Mouse (Mus musculus) spleen, adult 2 months (tissue): ENCODE results near the gene Noxo1. TPM values are rescaled to one million over a fixed set of nuclear protein-coding genes. Genes with fewer than 3 reads are reported as not detected.
"Not testable (repeated sequence)": the region's sequence is repeated elsewhere in the genome, so short reads cannot be mapped to it uniquely, and the experiment has no call there.

Source experiments
- DNase-seq, 2 experiments: peaks; one replicate each; pipeline versions ENCODE4 v3.0.0 to v3.0.0-alpha.2; 2012 to 2021; ENCODE audit warnings: low spot score in 2 of 2, low read depth in 1 of 2
- H3K27ac ChIP-seq: fragments of 200-500 bp; 2 replicates; pipeline ENCODE4 v1.5.1; 2012; ENCODE audit warnings: low read length, inconsistent platforms; ENCODE audit not compliant: insufficient read depth
- H3K27me3 ChIP-seq: fragments of 200-500 bp; 2 replicates; pipeline ENCODE4 v1.6.1; 2012; ENCODE audit warnings: mild to moderate bottlenecking, moderate library complexity, low read length, inconsistent platforms; ENCODE audit not compliant: control insufficient read depth, insufficient read depth
- H3K36me3 ChIP-seq: fragments of 200-500 bp; 2 replicates; pipeline ENCODE4 v1.6.1; 2012; ENCODE audit warnings: mild to moderate bottlenecking, low read length, inconsistent platforms; ENCODE audit not compliant: control insufficient read depth, insufficient read depth
- H3K4me1 ChIP-seq: fragments of 200-500 bp; 2 replicates; pipeline ENCODE4 v1.6.1; 2011; ENCODE audit warnings: inconsistent platforms; ENCODE audit not compliant: control insufficient read depth, insufficient read depth, insufficient read length
- H3K4me3 ChIP-seq: fragments of 200-500 bp; 2 replicates; pipeline ENCODE4 v1.5.1; 2011; ENCODE audit warnings: mild to moderate bottlenecking, inconsistent platforms; ENCODE audit not compliant: insufficient read depth, insufficient read length; ENCODE audit errors: extremely low read depth
- CTCF ChIP-seq: fragments of 200-500 bp; IDR thresholded peaks from 2 replicates; pipeline ENCODE4 v1.5.1; 2011; ENCODE audit warnings: mild to moderate bottlenecking, inconsistent platforms; ENCODE audit not compliant: insufficient read depth, insufficient read length, insufficient replicate concordance; ENCODE audit errors: extremely low read depth
- POLR2A ChIP-seq: fragments of 200-500 bp; IDR thresholded peaks from 2 replicates; pipeline ENCODE4 v1.6.1; 2011; ENCODE audit warnings: low read depth, low read length, inconsistent platforms
- WGBS: fragments of 180-500 bp; shearing (Covaris S2); methylation state at CpG from one replicate; pipeline ENCODE4 v1.1.7; 2018; 5-methylcytosine and 5-hydroxymethylcytosine counted together
- polyA plus RNA-seq: library from polyadenylated mRNA; depleted of rRNA; stranded (reverse); fragments of >200 nt; gene quantifications from 2 replicates; pipeline ENCODE4 v1.2.3, GENCODE M21; 2012

The Noxo1 gene
- polyA plus RNA-seq, 1 experiment = 6.8 TPM

- Histone ChIP-seq H3K4me1 (no peaks in the 10 kb centered on the region; the same call in 1 of the 2 replicates), H3K27me3 (no peaks in the 10 kb centered on the region), H3K4me3 (peak overlapping the region; percentile 84), H3K27ac (peak overlapping the region; percentile 55), H3K36me3 (peaks cover 7% of the 10 kb centered on the region; the same call in 1 of the 2 replicates)
- WGBS = 2% methylated on average over 24 of the region's 24 CpGs
- DNase-seq = no peak
- TF ChIP-seq POLR2A (no peak), CTCF (no peak)
Measured at GRCm38 (mm10) chr17:24707801-24708425, 11.9 kb downstream of the Noxo1 start.

- TF ChIP-seq POLR2A = no peak
- Histone ChIP-seq H3K36me3 (peaks cover 7% of the 10 kb centered on the region; the same call in 1 of the 2 replicates), H3K27ac (no peak overlapping the region), H3K4me3 (no peak overlapping the region), H3K4me1 (no peaks in the 10 kb centered on the region; the same call in 1 of the 2 replicates), H3K27me3 (no peaks in the 10 kb centered on the region)
- peak in 1 of 2 experiments; percentile 35 for DNase-seq
- WGBS = 22% methylated on average over 2 of the region's 2 CpGs
Measured at GRCm38 (mm10) chr17:24708646-24709045, 12.6 kb downstream of the Noxo1 start.

- Histone ChIP-seq H3K27ac (no peak overlapping the region), H3K4me3 (no peak overlapping the region), H3K27me3 (no peaks in the 10 kb centered on the region), H3K4me1 (no peaks in the 10 kb centered on the region), H3K36me3 (peaks cover 2% of the 10 kb centered on the region; the same call in 1 of the 2 replicates)
- TF ChIP-seq CTCF = no peak
- TF ChIP-seq POLR2A = no peak
- WGBS = 96% methylated on average over 6 of the region's 6 CpGs
- DNase-seq = no peak
Measured at GRCm38 (mm10) chr17:24715556-24715955, 19.5 kb downstream of the Noxo1 start.

- Histone ChIP-seq H3K27ac (no peak overlapping the region), H3K27me3 (no peaks in the 10 kb centered on the region), H3K4me1 (no peaks in the 10 kb centered on the region), H3K4me3 (no peak overlapping the region), H3K36me3 (peaks cover 5% of the 10 kb centered on the region; the same call in 1 of the 2 replicates)
- 98% methylated on average over 15 of the region's 15 CpGs for WGBS
- no peak for DNase-seq
- TF ChIP-seq CTCF (no peak), POLR2A (no peak)
Measured at GRCm38 (mm10) chr17:24716166-24716682, 20.2 kb downstream of the Noxo1 start.

DNA sequence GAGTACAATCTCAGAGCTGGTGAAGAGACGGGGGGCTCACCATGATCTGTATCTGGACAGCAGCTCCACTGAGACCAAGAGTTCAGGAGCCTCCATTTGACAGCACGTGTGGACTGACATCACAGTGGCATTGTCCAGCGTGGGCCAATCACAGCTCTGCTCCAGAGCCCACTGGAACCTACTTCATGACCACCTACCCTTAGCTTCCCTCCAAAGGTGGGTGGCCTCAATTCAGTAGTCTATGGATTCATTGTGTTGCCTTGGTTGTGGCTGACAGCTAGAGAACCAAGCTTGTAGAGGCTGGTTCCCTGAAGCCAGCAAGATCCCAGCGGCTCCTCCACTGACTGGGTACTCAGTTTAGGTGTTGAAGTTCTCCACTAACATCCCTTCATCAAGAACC, 21.9 kb downstream of the Noxo1 start, which contains the start of the genes Rnf151 and Rps2:
Gene Rnf151, minus strand, starts transcription at position 121 of the 400 bp plus-strand sequence.
Gene Rps2, plus strand, starts transcription at position 174 of the 400 bp plus-strand sequence.
- Histone ChIP-seq H3K27ac (no peak within 1 kb of the TSS), H3K4me3 (no peak within 1 kb of the TSS), H3K27me3 (no peaks in the 10 kb centered on the region), H3K4me1 (no peaks in the 10 kb centered on the region; the same call in 1 of the 2 replicates), H3K36me3 (peaks cover 14% of the 10 kb centered on the region)
- DNase-seq = no peak
- TF ChIP-seq POLR2A (no peak), CTCF (no peak)
- WGBS = 89% methylated on average over 4 of the region's 4 CpGs

GRCm38 (mm10) chr17:24718938-24719337, 22.9 kb downstream of the Noxo1 start:
- not testable (repeated sequence) for H3K27ac ChIP-seq, H3K27me3 ChIP-seq, DNase-seq, H3K4me1 ChIP-seq
- 68% methylated on average over 5 of the region's 5 CpGs for whole genome bisulfite sequencing
- Histone ChIP-seq H3K4me3 (peak overlapping the region; percentile 79; the same call in 1 of the 2 replicates), H3K36me3 (peaks cover 14% of the 10 kb centered on the region)

DNA sequence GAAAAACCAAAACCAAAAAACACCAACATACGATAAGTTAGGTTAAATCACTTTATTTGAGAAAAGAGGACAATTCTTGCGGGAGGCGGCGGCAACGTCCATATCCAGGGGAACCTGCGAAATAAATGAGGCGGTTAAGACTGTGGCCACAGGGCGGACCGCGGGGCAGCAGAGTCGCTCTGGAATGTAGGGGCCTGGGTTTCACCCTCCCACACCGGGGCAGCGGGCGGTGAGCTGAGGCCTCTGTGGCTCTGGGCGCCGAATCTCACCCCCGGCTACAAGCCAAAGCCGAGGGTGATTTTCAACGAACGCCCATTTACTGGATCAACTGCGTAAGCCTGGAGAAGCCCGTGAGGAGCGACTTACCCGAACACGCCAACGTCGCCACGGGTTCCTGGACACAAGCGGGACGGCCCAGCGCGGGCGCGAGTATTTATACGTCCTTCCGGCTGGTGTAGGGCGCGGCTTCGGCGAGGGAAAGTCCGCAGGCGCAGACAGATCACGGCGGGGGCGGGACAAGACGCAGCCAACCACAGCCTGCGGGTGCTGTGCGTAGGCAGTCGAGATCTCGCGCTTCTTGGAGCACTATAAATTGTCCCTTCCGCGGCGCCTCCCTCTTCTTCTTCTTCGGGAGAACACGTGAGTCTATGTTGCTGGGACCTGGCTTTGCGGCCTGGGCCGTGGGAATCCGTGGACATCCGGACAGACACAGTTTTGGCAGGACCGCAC, 23.6 kb downstream of the Noxo1 start:
- peak; percentile 96 to 97 for DNase-seq
- Histone ChIP-seq H3K36me3 (peaks cover 14% of the 10 kb centered on the region), H3K27me3 (no peaks in the 10 kb centered on the region), H3K27ac (peak overlapping the region; percentile 76), H3K4me3 (peak overlapping the region; percentile 79), H3K4me1 (peaks cover 7% of the 10 kb centered on the region; the same call in 1 of the 2 replicates)
- TF ChIP-seq POLR2A (peak; percentile 86), CTCF (no peak)
- WGBS = under 1% methylated on average over 61 of the region's 61 CpGs

GRCm38 (mm10) chr17:24720616-24721015, 24.6 kb downstream of the Noxo1 start:
- not testable (repeated sequence) for H3K27me3 ChIP-seq, H3K27ac ChIP-seq, DNase-seq, H3K4me1 ChIP-seq
- WGBS = 2% methylated on average over 11 of the region's 11 CpGs
- Histone ChIP-seq H3K36me3 (peaks cover 14% of the 10 kb centered on the region), H3K4me3 (peak overlapping the region; percentile 66)

- not testable (repeated sequence) for H3K4me3 ChIP-seq, H3K4me1 ChIP-seq, H3K27ac ChIP-seq, H3K27me3 ChIP-seq, DNase-seq
- H3K36me3 ChIP-seq = peaks cover 12% of the 10 kb centered on the region
- 60% methylated on average over 7 of the region's 7 CpGs for WGBS
Measured at GRCm38 (mm10) chr17:24721383-24721955, 25.4 kb downstream of the Noxo1 start.
